Mouse (Mus musculus) midbrain, embryonic 11.5 days (tissue): Measurements from ENCODE around the gene Tenm3. TPM values are rescaled to one million over a fixed set of nuclear protein-coding genes. Genes with fewer than 3 reads are reported as not detected.

ENCODE experiments used
- ATAC-seq: fragments of 200-750 bp; cut with Nextera tagmentation; 2 replicates; pipeline ENCODE4 v1.8.0; 2017; ENCODE audit warnings: moderate TSS enrichment, moderate library complexity; ENCODE audit not compliant: low FRiP score
- DNase-seq: peaks from one replicate; pipeline ENCODE4 v3.0.0; 2015; ENCODE audit warnings: low spot score; ENCODE audit errors: missing footprints
- H3K27ac ChIP-seq: fragments of 300-500 bp; sonication (generic); 2 replicates; pipeline ENCODE4 v1.5.1; 2014; ENCODE audit warnings: low read depth, low read length
- H3K27me3 ChIP-seq: fragments of 300-500 bp; sonication (generic); 2 replicates; pipeline ENCODE4 v1.6.1; 2014; ENCODE audit warnings: mild to moderate bottlenecking, low read length, moderate library complexity, mixed read lengths; ENCODE audit not compliant: control insufficient read depth, insufficient read depth
- H3K36me3 ChIP-seq: fragments of 300-500 bp; sonication (generic); 2 replicates; pipeline ENCODE4 v1.6.1; 2014; ENCODE audit warnings: mild to moderate bottlenecking, low read length, moderate library complexity, mixed read lengths; ENCODE audit not compliant: control insufficient read depth, insufficient read depth
- H3K4me1 ChIP-seq: fragments of 300-500 bp; sonication (generic); 2 replicates; pipeline ENCODE4 v1.6.1; 2014; ENCODE audit warnings: low read length; ENCODE audit not compliant: control insufficient read depth, insufficient read depth
- H3K4me2 ChIP-seq: fragments of 300-500 bp; sonication (generic); 2 replicates; pipeline ENCODE4 v1.6.1; 2014; ENCODE audit warnings: mild to moderate bottlenecking, moderate library complexity
- H3K4me3 ChIP-seq: fragments of 300-500 bp; sonication (generic); 2 replicates; pipeline ENCODE4 v1.5.1; 2014; ENCODE audit warnings: low read depth, low read length
- H3K9ac ChIP-seq: fragments of 300-500 bp; sonication (generic); 2 replicates; pipeline ENCODE4 v1.6.1; 2014; ENCODE audit warnings: low read length
- H3K9me3 ChIP-seq: fragments of 300-500 bp; sonication (generic); 2 replicates; pipeline ENCODE4 v1.6.1; 2016; ENCODE audit warnings: low read length; ENCODE audit not compliant: control insufficient read depth
- WGBS: fragments of 180-500 bp; shearing (Covaris S2); extraction: QIAGEN DNeasy Blood & Tissue Kit; methylation state at CpG from one replicate; pipeline ENCODE4 v1.1.7; 2014; 5-methylcytosine and 5-hydroxymethylcytosine counted together
- polyA plus RNA-seq: library from polyadenylated mRNA; unstranded; fragments of >200 nt; fragmentation: Nextera tagmentation; extraction: Ambion mirVana; gene quantifications from 2 replicates; pipeline ENCODE4 v1.2.1, GENCODE M21; 2014

The Tenm3 gene
- polyA plus RNA-seq, 1 experiment from 2014 or later: 39.6 TPM

DNA sequence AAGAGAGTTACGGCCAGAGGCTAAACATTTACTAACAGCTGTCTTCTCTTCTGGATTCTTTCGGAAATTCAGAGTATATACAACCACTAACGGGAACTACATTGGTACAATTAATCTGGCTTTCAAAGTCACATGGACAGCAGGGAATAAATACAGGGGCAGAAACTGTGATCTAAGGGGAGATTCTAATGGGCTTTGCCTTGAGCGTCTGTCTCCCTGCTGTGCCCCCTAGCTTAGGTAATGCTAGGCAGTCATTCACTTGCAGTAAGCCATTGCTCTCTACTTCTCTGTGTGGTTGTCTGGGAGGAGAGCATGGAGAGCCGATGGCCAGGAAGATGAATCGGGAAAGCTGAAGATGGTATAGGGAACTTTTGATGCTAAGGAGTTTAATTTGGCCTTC lies 264.0 kb downstream of the Tenm3 start:
- WGBS: 10% methylated on average over 6 of the region's 6 CpGs
- Histone ChIP-seq H3K4me3 (no peak overlapping the region), H3K4me1 (peaks cover 15% of the 10 kb centered on the region), H3K36me3 (no peaks in the 10 kb centered on the region), H3K9me3 (no peaks in the 10 kb centered on the region), H3K27me3 (no peaks in the 10 kb centered on the region), H3K27ac (no peak overlapping the region), H3K9ac (no peak overlapping the region), H3K4me2 (no peak overlapping the region)
- DNase-seq (peak; percentile 87), ATAC-seq (no peak)

DNA sequence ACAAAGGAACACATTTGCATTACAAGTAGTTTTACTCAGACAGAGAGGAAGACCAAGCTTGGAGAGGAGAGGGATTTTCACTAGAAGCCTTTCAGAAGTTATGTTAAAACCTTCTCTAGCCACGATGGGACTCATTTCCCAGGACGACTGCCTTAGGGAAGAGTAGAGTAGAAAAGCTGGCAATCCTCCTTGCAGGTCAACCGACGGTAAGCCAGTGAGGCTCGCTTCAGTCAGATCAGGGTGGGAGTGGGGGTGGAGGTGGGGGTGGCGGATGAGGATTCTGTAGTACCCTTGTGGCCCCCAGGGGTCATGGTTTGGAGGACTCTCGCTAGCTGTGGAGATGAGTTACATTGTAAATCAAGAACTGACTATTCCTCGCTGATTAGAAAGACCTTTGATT lies 264.6 kb downstream of the Tenm3 start:
- 4% methylated on average over 8 of the region's 8 CpGs for WGBS
- no peak overlapping the region for H3K4me3 ChIP-seq
- H3K9ac ChIP-seq: no peak overlapping the region
- H3K27ac ChIP-seq: no peak overlapping the region
- no peaks in the 10 kb centered on the region for H3K9me3 ChIP-seq
- no peak overlapping the region for H3K4me2 ChIP-seq
- no peaks in the 10 kb centered on the region for H3K36me3 ChIP-seq
- H3K4me1 ChIP-seq: peaks cover 15% of the 10 kb centered on the region
- DNase-seq: peak; percentile 89
- no peak for ATAC-seq
- H3K27me3 ChIP-seq: no peaks in the 10 kb centered on the region

DNA sequence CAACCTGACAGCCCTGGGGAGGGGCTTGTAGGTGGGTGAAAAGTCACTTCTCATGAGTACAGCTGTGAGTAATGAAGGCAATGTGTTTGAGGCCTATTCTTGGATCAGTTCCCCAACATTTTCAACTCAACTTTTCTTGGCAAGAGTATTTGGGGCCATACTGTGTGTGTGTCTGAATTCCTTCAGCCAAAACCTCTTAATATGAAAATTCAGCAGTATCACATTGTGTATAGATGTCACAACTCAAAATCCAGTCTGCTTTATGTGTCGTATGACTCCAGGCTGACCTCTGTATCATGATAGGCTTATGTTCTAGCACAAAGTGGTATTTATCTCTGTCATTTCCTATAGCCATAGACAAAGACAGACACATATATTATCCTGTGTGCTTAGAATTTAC lies 270.8 kb downstream of the Tenm3 start:
- ATAC-seq: no peak
- Histone ChIP-seq H3K4me1 (peaks cover 10% of the 10 kb centered on the region), H3K4me3 (no peak overlapping the region), H3K27me3 (no peaks in the 10 kb centered on the region), H3K4me2 (no peak overlapping the region), H3K36me3 (no peaks in the 10 kb centered on the region), H3K9ac (no peak overlapping the region), H3K9me3 (no peaks in the 10 kb centered on the region), H3K27ac (no peak overlapping the region)
- no peak for DNase-seq
- WGBS: 94% methylated on average over 1 of the region's 1 CpGs

DNA sequence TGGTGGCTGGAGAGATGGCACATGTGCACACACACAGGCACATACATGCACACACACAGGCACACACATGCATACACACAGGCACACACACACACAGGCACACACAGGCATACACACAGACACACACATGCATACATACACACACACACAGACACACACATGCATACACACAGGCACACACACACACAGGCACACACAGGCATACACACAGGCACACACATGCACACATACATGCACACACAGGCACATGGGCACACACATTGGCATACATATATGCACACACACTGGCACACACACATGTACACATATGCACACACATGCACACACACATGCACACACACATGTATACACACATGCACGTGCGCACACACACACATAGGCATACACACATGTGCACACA lies 271.4 kb downstream of the Tenm3 start:
- Histone ChIP-seq H3K4me2 (no peak overlapping the region), H3K27ac (no peak overlapping the region), H3K4me1 (peaks cover 13% of the 10 kb centered on the region), H3K9ac (no peak overlapping the region), H3K4me3 (no peak overlapping the region), H3K36me3 (no peaks in the 10 kb centered on the region), H3K27me3 (no peaks in the 10 kb centered on the region), H3K9me3 (no peaks in the 10 kb centered on the region)
- ATAC-seq: no peak
- 95% methylated on average over 2 of the region's 2 CpGs for WGBS
- DNase-seq: no peak

GRCm38 (mm10) chr8:48568608-48569007 lies 275.1 kb downstream of the Tenm3 start:
- H3K4me1 ChIP-seq: peaks cover 18% of the 10 kb centered on the region
- no peaks in the 10 kb centered on the region for H3K9me3 ChIP-seq
- H3K9ac ChIP-seq: no peak overlapping the region
- H3K27ac ChIP-seq: no peak overlapping the region; the same call in 1 of the 2 replicates
- 51% methylated on average over 4 of the region's 4 CpGs for WGBS
- H3K4me3 ChIP-seq: no peak overlapping the region
- ATAC-seq (no peak), DNase-seq (no peak)
- no peak overlapping the region for H3K4me2 ChIP-seq
- H3K36me3 ChIP-seq: no peaks in the 10 kb centered on the region
- H3K27me3 ChIP-seq: no peaks in the 10 kb centered on the region

GRCm38 (mm10) chr8:48567929-48568607 lies 275.7 kb downstream of the Tenm3 start:
- peak; percentile 89 for DNase-seq
- H3K4me3 ChIP-seq: no peak overlapping the region
- 0 out of 2 replicates have a peak, but pooled peaks have one; percentile 19 for ATAC-seq

GRCm38 (mm10) chr8:48560227-48560626 lies 283.5 kb downstream of the Tenm3 start:
- DNase-seq (no peak), ATAC-seq (no peak)
- H3K4me3 ChIP-seq: no peak overlapping the region
- H3K9me3 ChIP-seq: no peaks in the 10 kb centered on the region
- H3K4me1 ChIP-seq: peaks cover 2% of the 10 kb centered on the region; the same call in 1 of the 2 replicates
- H3K27ac ChIP-seq: no peak overlapping the region
- H3K27me3 ChIP-seq: no peaks in the 10 kb centered on the region
- WGBS: 79% methylated on average over 9 of the region's 9 CpGs
- H3K9ac ChIP-seq: no peak overlapping the region
- no peak overlapping the region for H3K4me2 ChIP-seq
- no peaks in the 10 kb centered on the region for H3K36me3 ChIP-seq

More at GRCm38 (mm10) chr8:48567929-48568607, 275.7 kb downstream of the Tenm3 start:
- Histone ChIP-seq H3K27ac (peak overlapping the region; percentile 58), H3K9me3 (no peaks in the 10 kb centered on the region), H3K4me2 (peak overlapping the region; percentile 28; the same call in 1 of the 2 replicates), H3K4me1 (peaks cover 18% of the 10 kb centered on the region), H3K9ac (no peak overlapping the region; the same call in 1 of the 2 replicates), H3K36me3 (no peaks in the 10 kb centered on the region), H3K27me3 (no peaks in the 10 kb centered on the region)
- WGBS: 37% methylated on average over 10 of the region's 10 CpGs

DNA sequence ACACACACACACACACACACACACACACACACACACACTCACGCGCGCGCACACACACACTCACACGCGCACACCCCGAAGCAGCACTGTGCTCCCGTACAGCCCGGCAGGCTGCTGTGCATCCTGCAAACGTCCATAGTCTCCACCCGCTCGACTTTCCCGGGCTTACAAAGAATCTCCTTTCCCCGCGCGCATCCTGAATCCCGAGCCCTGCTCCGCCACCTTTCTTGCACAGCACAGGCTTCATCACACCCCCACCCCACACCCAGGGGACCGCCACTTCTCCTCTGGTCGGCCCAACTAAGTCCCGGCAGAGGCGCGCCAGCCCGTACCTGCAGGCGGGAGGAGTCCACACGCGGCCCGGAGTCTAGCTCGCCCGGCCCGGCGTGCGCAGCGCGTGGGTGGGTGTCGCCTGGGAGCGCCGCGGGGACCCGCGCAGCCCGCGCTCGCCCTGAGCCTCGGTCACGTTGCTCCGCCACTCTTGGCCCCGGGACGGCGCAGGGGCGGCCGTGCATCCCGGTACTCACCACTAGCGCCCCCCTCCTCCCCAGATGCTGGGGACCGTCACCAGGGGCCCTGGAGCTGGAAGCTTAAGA lies 288.1 kb downstream of the Tenm3 start:
- WGBS: 1% methylated on average over 50 of the region's 55 CpGs
- Histone ChIP-seq H3K4me3 (peak overlapping the region; percentile 59), H3K4me1 (peaks cover 8% of the 10 kb centered on the region; the same call in 1 of the 2 replicates), H3K27me3 (no peaks in the 10 kb centered on the region), H3K9me3 (no peaks in the 10 kb centered on the region), H3K4me2 (peak overlapping the region; percentile 81), H3K27ac (peak overlapping the region; percentile 82), H3K36me3 (no peaks in the 10 kb centered on the region), H3K9ac (peak overlapping the region; percentile 86)
- peak; percentile 88 for ATAC-seq
- DNase-seq: no peak

DNA sequence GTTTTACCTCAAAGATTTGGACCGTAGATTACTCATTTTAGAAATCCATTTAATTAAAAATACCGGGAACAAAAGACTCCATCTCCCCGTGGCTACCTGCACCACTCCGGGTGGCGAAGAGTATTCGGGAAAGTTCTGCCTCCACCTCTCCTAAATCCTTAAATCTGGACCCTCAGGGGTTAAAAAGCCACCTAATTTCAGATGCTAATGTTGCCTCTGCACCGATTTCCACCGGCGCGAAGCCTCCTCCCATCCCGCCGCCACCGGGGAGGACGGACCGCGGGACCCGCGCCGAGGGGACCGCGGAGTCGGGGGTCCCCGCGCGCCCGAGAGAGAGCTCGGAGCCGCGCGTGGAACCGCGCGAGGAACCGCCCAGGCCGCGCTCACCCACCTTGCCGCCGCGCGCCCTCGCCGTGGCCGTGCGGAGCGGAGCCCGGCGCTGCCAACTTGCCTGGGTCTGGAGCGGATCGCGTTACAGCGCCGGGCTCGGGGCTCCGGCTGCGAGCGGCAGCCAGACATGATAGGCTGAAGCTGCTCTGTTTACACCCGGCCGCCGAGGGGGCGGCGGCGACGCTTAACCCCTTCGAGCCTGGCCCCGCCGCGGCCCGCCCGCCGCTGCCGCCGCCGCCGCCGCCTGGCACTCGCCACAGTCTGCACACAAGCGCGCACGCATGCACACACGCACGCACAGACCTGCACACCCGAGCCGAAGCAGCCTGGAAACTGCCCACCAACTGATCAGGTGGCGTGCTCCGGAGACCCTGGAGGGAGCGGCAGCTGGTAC lies 288.8 kb downstream of the Tenm3 start:
- H3K4me1 ChIP-seq: peaks cover 8% of the 10 kb centered on the region; the same call in 1 of the 2 replicates
- H3K27ac ChIP-seq: peak overlapping the region; percentile 82
- DNase-seq: peak; percentile 98
- H3K9ac ChIP-seq: peak overlapping the region; percentile 86
- no peaks in the 10 kb centered on the region for H3K36me3 ChIP-seq
- H3K4me2 ChIP-seq: peak overlapping the region; percentile 81
- ATAC-seq: peak; percentile 96
- no peaks in the 10 kb centered on the region for H3K9me3 ChIP-seq
- H3K27me3 ChIP-seq: no peaks in the 10 kb centered on the region
- H3K4me3 ChIP-seq: peak overlapping the region; percentile 59
- under 1% methylated on average over 73 of the region's 86 CpGs for WGBS
